Mouse (Mus musculus): ENCODE results near the gene Kcng4.
A peak's percentile ranks its signal among the peaks of the same experiment; 100 is the strongest.

The Kcng4 gene

GRCm38 (mm10) chr8:119635378-119635777 lies at the start of gene Kcng4:
Gene Kcng4 (minus strand): TSS chr8:119635680.
- no peak for DNase-seq (ENCODE audit: low spot score)

DNA sequence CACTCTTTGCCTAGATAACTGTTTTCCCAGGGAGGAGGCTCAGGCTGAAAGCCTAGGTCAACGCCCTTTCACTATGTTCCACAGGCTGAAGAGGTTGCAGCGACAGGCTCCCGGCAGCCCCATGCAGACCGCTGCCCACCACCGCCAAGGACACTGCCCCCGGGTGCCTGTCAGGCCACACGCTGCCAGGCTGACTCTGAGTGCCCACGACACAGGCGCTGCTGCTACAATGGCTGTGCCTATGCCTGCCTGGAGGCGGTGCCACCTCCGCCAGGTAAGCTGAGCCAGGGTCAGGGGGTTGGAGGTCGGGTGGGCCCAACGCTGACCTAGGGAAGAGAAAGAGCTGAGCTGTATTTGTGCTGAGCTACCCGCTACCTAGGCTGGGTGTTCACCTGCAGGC lies 43.7 kb upstream of the Kcng4 start:
- DNase-seq (ENCODE audit: low spot score): no peak

DNA sequence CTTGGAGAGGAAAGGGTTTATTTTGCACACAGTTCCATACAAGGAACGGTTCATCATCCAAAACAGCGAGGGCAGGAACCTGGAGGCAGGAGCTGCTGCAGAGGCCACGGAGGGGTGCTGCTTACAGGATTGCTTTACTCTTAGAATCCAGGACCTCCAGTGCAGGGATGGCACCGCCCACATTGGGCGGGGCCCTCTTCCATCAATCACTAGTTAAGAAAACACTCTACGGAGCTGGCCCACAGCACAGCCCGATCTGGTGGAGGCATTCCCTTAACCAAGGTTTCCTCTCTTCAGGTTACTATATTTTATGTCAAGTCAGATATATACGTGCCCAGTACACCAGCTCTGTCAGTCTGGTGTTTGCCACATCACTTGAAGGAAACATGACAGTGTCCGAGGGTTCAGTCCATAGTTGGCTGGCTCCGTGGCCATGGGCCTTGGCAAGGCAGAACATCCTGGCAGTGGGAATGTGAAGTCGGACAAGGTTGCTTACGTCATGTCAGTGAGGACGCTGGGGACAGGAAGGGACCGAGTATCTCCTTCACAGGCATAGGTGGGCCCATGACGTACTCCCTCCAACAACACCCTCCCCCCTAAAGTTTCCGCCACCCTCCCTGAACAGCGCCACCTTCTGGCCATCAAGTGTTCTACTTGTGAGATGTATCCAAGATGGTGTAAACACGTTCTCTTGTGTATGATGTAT lies 42.8 kb upstream of the Kcng4 start:
- DNase-seq (ENCODE audit: low spot score): no peak

DNA sequence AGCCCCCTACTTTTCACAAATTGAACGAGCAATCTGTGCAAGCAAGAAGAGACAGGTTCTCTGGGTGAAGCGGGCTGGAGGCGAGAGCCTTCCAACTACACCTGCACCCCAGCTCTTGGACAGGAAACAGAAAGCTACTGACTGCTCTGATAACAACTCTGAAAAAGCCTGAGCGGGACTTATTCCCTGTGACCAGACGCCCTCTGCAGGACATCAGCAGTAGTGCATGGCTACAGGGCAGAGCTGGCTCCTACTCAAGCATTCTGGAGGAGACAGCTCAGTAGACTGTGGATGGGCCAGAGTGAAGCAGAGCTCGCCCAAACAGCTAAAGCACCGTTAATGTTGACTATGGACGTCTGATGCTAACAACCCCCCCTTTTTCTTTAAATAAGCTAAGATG lies 40.9 kb upstream of the Kcng4 start:
- DNase-seq (ENCODE audit: low spot score): peak; percentile 76

DNA sequence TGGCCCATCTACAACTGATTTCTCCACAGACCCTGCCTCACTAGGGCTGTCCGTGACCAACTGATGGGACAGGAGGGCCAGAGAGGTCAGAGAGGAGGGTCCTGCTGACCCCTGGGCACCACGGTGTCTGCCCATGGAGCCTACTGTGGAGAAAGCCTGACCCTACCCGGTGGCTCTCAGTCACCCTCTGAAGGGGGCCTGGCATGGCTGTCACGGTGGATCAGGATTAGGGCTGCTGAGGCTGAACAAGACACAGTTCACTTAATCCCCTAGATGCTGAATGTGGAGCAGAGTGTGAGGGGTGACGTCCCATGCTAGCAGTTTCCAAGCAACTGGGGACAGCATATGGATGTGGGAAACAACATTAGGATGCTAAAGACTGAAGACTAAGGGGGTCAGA lies 40.0 kb upstream of the Kcng4 start:
- DNase-seq (ENCODE audit: low spot score): no peak

DNA sequence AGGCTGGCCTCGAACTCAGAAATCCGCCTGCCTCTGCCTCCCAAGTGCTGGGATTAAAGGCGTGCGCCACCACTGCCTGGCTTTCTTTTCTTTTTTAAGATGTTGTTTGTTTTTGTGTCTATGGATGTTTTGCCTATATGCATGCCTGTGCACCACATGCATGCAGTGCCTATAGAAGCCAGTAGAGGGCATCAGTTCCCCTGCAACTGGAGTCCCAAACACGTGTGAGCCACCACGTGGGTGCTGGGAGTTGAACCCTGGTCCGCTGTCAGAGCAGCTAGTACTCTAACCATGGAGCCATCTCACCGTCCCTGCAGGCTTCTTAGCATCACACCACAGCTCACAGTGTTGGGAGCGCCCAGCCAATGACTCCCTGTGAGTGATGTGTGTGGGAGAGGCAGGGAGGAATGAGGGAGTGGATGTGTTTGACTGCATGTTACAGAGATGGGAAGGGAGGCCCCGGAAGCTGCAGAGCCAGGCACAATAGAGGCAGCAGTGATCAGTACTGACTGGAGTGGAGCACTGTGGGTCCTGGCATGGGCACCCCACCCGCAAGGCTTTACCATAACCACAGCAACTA lies 38.6 kb upstream of the Kcng4 start:
- no peak for DNase-seq (ENCODE audit: low spot score)

GRCm38 (mm10) chr8:119670419-119671091 lies 35.1 kb upstream of the Kcng4 start:
- no peak for DNase-seq (ENCODE audit: low spot score)

GRCm38 (mm10) chr8:119669284-119669683 lies 33.8 kb upstream of the Kcng4 start:
- DNase-seq (ENCODE audit: low spot score): no peak

GRCm38 (mm10) chr8:119668447-119668846 lies 33.0 kb upstream of the Kcng4 start:
- DNase-seq (ENCODE audit: low spot score): no peak

DNA sequence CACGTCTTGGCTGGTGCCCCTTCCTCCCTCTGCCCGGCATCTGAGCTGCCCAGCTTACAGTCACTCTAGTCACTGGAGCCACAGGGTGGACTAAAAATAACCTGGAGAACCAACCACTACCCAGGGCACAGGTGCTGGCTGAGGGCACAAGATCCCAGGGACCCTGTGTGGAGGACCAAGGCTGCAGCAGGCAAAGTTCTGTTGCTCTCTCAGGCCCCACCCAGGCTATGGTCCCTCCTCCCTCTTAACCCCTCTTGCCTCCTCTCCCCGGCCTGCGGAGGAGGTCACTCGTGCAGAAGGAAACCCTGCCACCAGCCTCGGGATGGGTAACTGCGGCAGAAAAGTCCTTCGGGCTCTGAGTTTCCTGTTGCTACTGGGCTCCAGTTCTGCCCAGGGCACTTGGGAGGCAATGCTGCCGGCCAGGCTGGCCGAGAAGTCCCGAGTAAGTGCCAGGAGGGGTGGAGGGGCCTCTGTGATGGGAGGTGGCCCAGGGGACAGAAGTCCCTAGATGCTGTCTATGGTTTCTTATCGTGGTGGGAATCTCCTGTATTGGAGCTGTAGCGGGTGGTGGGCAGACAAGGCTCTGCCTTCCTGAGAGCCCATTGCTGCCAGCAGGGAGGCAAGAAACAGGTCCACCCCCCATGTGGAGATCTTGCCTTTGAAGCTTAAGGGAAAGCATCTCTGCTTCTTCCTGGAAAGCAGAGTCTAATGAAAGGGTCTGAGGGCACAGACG lies 30.9 kb upstream of the Kcng4 start, which contains the start of gene Wfdc1:
Gene Wfdc1 (plus strand): TSS at position 147 of the 733 bp plus-strand sequence.
- no peak for DNase-seq (ENCODE audit: low spot score)

- no peak for DNase-seq (ENCODE audit: low spot score)
These were observed 29.8 kb upstream of the Kcng4 start for GRCm38 (mm10) chr8:119665270-119665669.

- no peak for DNase-seq (ENCODE audit: low spot score)
These were observed 28.0 kb upstream of the Kcng4 start for GRCm38 (mm10) chr8:119663440-119663839.

DNA sequence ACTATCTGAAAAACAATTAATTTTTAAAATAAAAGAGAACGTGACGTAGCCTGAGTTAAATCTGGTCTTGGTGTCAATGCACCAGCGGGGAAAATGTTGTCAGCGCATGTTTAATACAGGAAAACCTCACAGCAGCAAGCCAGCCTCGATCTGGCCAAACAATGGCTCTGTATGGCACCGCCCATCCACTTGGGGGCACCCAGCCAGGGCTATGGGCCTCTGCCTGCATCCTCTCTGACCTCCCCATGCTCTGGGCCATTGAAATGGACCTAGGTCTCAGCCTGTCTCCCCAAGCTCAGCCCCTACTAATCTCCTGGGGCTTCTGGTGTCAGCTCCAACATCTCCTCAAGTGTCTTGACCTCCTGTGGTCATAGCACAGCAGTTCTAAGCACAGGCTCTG lies 26.4 kb upstream of the Kcng4 start:
- no peak for DNase-seq (ENCODE audit: low spot score)

GRCm38 (mm10) chr8:119661081-119661480 lies 25.6 kb upstream of the Kcng4 start:
- DNase-seq (ENCODE audit: low spot score): peak; percentile 4

DNA sequence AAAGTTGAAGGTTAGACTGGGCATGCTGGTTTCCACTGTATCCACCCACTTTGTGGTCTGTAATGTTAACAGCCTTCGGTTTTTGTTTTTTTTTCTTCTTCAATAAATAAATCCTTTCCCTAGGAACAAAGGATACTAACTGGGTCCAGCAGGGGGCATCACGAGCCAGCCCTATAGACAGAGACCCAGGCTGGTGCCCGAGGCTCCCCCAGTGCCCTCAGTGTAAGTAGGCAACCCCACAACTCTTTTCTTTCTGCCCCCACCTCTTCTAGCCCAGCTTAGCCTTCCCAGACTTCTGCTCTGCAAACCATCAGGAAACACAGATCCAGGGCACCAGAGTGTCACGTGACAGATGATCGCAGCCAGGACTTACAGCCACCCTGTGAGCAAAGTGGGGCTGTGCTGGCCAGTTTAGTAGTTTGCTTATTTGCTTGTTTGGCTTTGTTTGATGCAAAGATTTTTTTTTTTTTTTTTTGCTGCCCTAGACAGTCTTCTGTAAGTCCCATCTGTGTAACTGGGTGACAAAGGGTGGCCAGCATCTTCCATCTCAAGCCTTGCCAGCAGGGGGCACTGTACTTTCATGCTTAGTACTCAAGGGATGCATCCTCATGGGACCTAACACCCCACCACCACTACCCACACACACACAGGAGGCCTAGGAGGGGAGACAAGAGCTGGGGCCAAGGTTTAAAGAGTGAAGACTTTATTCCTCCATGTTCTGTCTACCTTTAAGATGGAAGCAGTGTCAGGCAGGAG lies 21.4 kb upstream of the Kcng4 start:
- DNase-seq (ENCODE audit: low spot score): peak; percentile 4

- DNase-seq (ENCODE audit: low spot score): no peak
These were observed 15.8 kb upstream of the Kcng4 start for GRCm38 (mm10) chr8:119651324-119651723.

GRCm38 (mm10) chr8:119646846-119647245 lies 11.4 kb upstream of the Kcng4 start:
- no peak for DNase-seq (ENCODE audit: low spot score)

- no peak for DNase-seq (ENCODE audit: low spot score)
These were observed 10.7 kb upstream of the Kcng4 start for GRCm38 (mm10) chr8:119646197-119646596.

DNA sequence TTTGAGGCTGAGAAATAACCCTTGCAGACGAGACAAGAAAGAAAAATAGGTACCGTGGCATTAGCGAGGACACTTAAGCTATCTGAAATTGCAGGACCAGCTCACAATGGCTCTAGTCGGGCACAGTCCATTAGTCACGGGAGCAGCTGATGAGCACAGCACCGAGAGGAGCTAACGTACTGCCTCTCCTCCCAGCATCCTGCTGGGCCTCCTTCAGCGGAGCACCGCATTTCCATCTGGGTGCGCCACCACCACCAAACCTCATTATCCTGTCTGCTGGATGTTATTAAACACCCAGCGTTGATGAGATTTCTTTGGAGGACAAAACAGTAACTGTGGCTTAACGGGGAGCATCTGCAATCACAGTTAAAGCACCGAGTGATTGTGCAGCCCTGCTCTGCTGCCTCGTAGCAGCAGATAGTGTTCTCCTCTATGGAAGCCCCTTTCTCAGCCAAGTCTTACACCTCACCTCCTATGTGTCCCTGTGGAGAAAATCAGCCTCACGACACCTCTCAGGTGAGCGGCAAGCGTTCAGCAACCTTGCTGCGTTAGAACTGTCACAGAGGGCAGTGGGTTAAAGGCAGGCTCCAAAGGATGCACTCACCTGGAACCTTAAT lies 9.6 kb upstream of the Kcng4 start:
- DNase-seq (ENCODE audit: low spot score): no peak

- no peak for DNase-seq (ENCODE audit: low spot score)
These were observed 9.0 kb upstream of the Kcng4 start for GRCm38 (mm10) chr8:119644429-119644960.

DNA sequence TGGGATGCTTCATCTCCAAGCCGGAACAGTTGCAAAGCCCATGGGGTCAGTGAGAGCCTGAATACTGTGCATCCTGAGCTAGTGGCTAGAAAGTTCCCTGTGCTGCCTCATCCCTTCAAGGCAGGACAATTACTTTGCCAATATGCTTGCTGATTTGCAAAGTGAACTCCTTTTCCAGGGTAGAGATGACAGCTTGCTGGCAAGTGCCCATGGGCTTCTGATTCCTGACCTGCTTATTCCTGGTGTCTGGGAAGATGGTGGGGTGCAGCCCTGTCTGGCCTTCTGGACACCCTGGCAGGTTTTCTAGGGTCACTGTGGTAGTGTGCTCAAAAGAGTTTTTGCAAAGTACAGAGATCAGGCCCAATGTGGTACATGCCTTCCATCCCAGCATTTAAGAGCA lies 7.5 kb upstream of the Kcng4 start:
- DNase-seq (ENCODE audit: low spot score): no peak

All from adipocyte (in vitro differentiated cells).